ENCODE assay signal across 15 mouse cellular contexts in genomic region chr16:79350127-79350526, GRCm38 (mm10).
"Had no signal": no experiment of that assay in that cellular context is flagged by ENCODE, and none has a peak within 500 bp of the region (broad histone marks: within the 10 kb centered on the region; RNA-seq: fewer than 3 reads in every experiment).

No protein-coding gene starts in this region.

- H3K36me3 ChIP-seq: limb, embryonic 13.5 days; liver, embryonic 15.5 days; lung, embryonic 15.5 days; midbrain, embryonic 15.5 days had no signal

- H3K4me3 ChIP-seq: layer of hippocampus, adult 2 months; limb, embryonic 13.5 days; liver, embryonic 15.5 days; lung, embryonic 15.5 days; megakaryocyte, embryonic 14.5 days; midbrain, embryonic 15.5 days had no signal

- H3K9me3 ChIP-seq: limb, embryonic 13.5 days; liver, embryonic 15.5 days; lung, embryonic 15.5 days; megakaryocyte, embryonic 14.5 days; midbrain, embryonic 15.5 days had no signal

- ATAC-seq: intestine, postnatal 0 days; midbrain, embryonic 15.5 days had no signal

- H3K27me3 ChIP-seq: limb, embryonic 13.5 days; liver, embryonic 15.5 days; lung, embryonic 15.5 days; megakaryocyte, embryonic 14.5 days; midbrain, embryonic 15.5 days had no signal

- DNase-seq: kidney, adult 9 months; kidney, postnatal 10 days; kidney, postnatal 4 days; lung, postnatal 14 days; thymus, postnatal 4 days had no signal

- H3K9ac ChIP-seq: limb, embryonic 13.5 days; liver, embryonic 15.5 days; lung, embryonic 15.5 days; midbrain, embryonic 15.5 days had no signal

- H3K4me1 ChIP-seq: limb, embryonic 13.5 days; liver, embryonic 15.5 days; lung, embryonic 15.5 days; megakaryocyte, embryonic 14.5 days; midbrain, embryonic 15.5 days had no signal

- H3K27ac ChIP-seq: layer of hippocampus, adult 2 months; limb, embryonic 13.5 days; liver, embryonic 15.5 days; lung, embryonic 15.5 days; macrophage; midbrain, embryonic 15.5 days; stomach, postnatal 0 days had no signal

- H3K4me2 ChIP-seq: limb, embryonic 13.5 days; liver, embryonic 11.5 days; liver, embryonic 15.5 days; lung, embryonic 15.5 days; midbrain, embryonic 15.5 days had no signal
